19 mouse cellular contexts compared by ENCODE assay signal in genomic region chr15:101274380-101274779, GRCm38 (mm10). TPM values are rescaled to one million over a fixed set of nuclear protein-coding genes. Genes with fewer than 3 reads are reported as not detected.
DNase-seq lines count a peak whose midpoint lies in the region; ATAC-seq and TF ChIP-seq lines count a peak whose summit lies in the region.
"Had no signal": no experiment of that assay in that cellular context is flagged by ENCODE, and none has a peak within 500 bp of the region (broad histone marks: within the 10 kb centered on the region; RNA-seq: fewer than 3 reads in every experiment).

No protein-coding gene starts in this region.

- no peaks in the 10 kb centered on the region for H3K27me3 ChIP-seq in lung, embryonic 14.5 days (ENCODE audit: insufficient read depth, low read length)
- no peaks in the 10 kb centered on the region for H3K27me3 ChIP-seq in forebrain, embryonic 14.5 days (replicated peaks; ENCODE audit: control insufficient read depth, insufficient read depth, low read length)
- no peaks in the 10 kb centered on the region for H3K27me3 ChIP-seq in heart, embryonic 10.5 days (ENCODE audit: insufficient read depth, poor library complexity, severe bottlenecking)
- H3K27me3 ChIP-seq: forebrain, embryonic 13.5 days; heart, embryonic 15.5 days; hindbrain, embryonic 13.5 days; Patski had no signal

- H3K4me2 ChIP-seq in lung, embryonic 14.5 days, result no peak overlapping the region
- no peak overlapping the region for H3K4me2 ChIP-seq in forebrain, embryonic 14.5 days (ENCODE audit: low read length)
- H3K4me2 ChIP-seq: forebrain, embryonic 13.5 days; heart, embryonic 11.5 days; heart, embryonic 15.5 days; hindbrain, embryonic 13.5 days had no signal

- H3K4me1 ChIP-seq in lung, embryonic 14.5 days (ENCODE audit: insufficient read depth), result 0 out of 2 replicates have a peak, but pooled peaks cover 4% of the 10 kb centered on the region
- no peaks in the 10 kb centered on the region for H3K4me1 ChIP-seq in forebrain, embryonic 14.5 days (ENCODE audit: control insufficient read depth, insufficient read depth, low read length)
- peaks cover 23% of the 10 kb centered on the region for H3K4me1 ChIP-seq in heart, embryonic 10.5 days

- no peak overlapping the region for H3K4me3 ChIP-seq in lung, embryonic 14.5 days (ENCODE audit: low read depth, low read length)
- H3K4me3 ChIP-seq in forebrain, embryonic 14.5 days (ENCODE audit: low read depth, low read length), result no peak overlapping the region
- no peak overlapping the region for H3K4me3 ChIP-seq in heart, embryonic 10.5 days
- H3K4me3 ChIP-seq: embryonic facial prominence, embryonic 10.5 days; forebrain, embryonic 13.5 days; heart, embryonic 15.5 days; hindbrain, embryonic 13.5 days had no signal

- H3K27ac ChIP-seq in lung, embryonic 14.5 days (ENCODE audit: low read depth), result no peak overlapping the region
- H3K27ac ChIP-seq in forebrain, embryonic 14.5 days (ENCODE audit: low read depth, low read length), result no peak overlapping the region
- no peak overlapping the region for H3K27ac ChIP-seq in heart, embryonic 10.5 days
- H3K27ac ChIP-seq: embryonic facial prominence, embryonic 10.5 days; forebrain, embryonic 13.5 days; heart, embryonic 15.5 days; hindbrain, embryonic 13.5 days had no signal

- H3K9ac ChIP-seq in lung, embryonic 14.5 days, result no peak overlapping the region
- H3K9ac ChIP-seq in forebrain, embryonic 14.5 days (ENCODE audit: low read length), result no peak overlapping the region
- H3K9ac ChIP-seq: forebrain, embryonic 13.5 days; heart, embryonic 15.5 days; hindbrain, embryonic 13.5 days had no signal

- no peak for ATAC-seq in lung, embryonic 14.5 days (ENCODE audit: insufficient read depth)
- peak; percentile 76 for ATAC-seq in CD4-positive, CD25-positive, alpha-beta regulatory T cell, adult 4 months
- ATAC-seq in forebrain, embryonic 14.5 days, result no peak
- ATAC-seq: forebrain, embryonic 13.5 days; intestine, embryonic 16.5 days; Patski had no signal

- H3K36me3 ChIP-seq in lung, embryonic 14.5 days (ENCODE audit: insufficient read depth), result peaks cover 43% of the 10 kb centered on the region
- peaks cover 25% of the 10 kb centered on the region for H3K36me3 ChIP-seq in forebrain, embryonic 14.5 days (ENCODE audit: control insufficient read depth, insufficient read depth, low read length)
- peaks cover 49% of the 10 kb centered on the region for H3K36me3 ChIP-seq in heart, embryonic 10.5 days

- no peaks in the 10 kb centered on the region for H3K9me3 ChIP-seq in lung, embryonic 14.5 days (ENCODE audit: low read depth, low read length)
- no peaks in the 10 kb centered on the region for H3K9me3 ChIP-seq in forebrain, embryonic 14.5 days (replicated peaks; ENCODE audit: control insufficient read depth, low read length)
- H3K9me3 ChIP-seq in heart, embryonic 10.5 days, result no peaks in the 10 kb centered on the region
- H3K9me3 ChIP-seq: embryonic facial prominence, embryonic 10.5 days; forebrain, embryonic 13.5 days; heart, embryonic 15.5 days; hindbrain, embryonic 13.5 days had no signal

- TF ChIP-seq CTCF in lung, embryonic 14.5 days (IDR thresholded peaks at IDR 0.05; ENCODE audit: low read depth), result no peak

- DNase-seq in lung, embryonic 14.5 days, result peak; percentile 58
- no peak for DNase-seq in lung, postnatal 25 days (ENCODE audit: low spot score)
- DNase-seq in CD4-positive helper T cell, adult 2 months (ENCODE audit: low read depth, low spot score), result peak; percentile 58
- DNase-seq in induced T-regulatory cell, adult 2 months (ENCODE audit: low read depth), result peak; percentile 83
- DNase-seq in forebrain, embryonic 14.5 days (ENCODE audit: low spot score), result no peak
- no peak for DNase-seq in heart, embryonic 10.5 days (ENCODE audit: low spot score)
- DNase-seq: adrenal gland, postnatal 14 days; cerebellum, adult 11-12 months; cerebellum, postnatal 10 days; heart, adult 18-20 months; heart, postnatal 14 days had no signal

- WGBS in lung, embryonic 14.5 days, result 23% methylated on average over 6 of the region's 6 CpGs
- 82% methylated on average over 6 of the region's 6 CpGs for WGBS in forebrain, embryonic 14.5 days
- 57% methylated on average over 6 of the region's 6 CpGs for WGBS in heart, embryonic 10.5 days

RNA-seq across cellular contexts. Expression of gene Atg101, which starts 9.7 kb away (rescaled TPM):
- polyA plus RNA-seq in lung, embryonic 14.5 days (2014; fragmentation: Nextera tagmentation; extraction: Ambion mirVana), result 59.1 and 64.7 TPM in 2 replicates
- 10 to 100 TPM; 67.8 to 79.0 TPM for polyA plus RNA-seq in CD4-positive, CD25-positive, alpha-beta regulatory T cell, adult 4 months (2017; shearing (Covaris generic))
- polyA plus RNA-seq in forebrain, embryonic 14.5 days (2014; fragmentation: Nextera tagmentation; extraction: Ambion mirVana), result 82.3 and 83.1 TPM in 2 replicates
- polyA plus RNA-seq in heart, embryonic 10.5 days (2016; fragmentation: Nextera tagmentation; extraction: Ambion mirVana), result 59.5 and 77.0 TPM in 2 replicates

RNA-seq across cellular contexts. Expression of gene 6030408B16Rik, which starts 18.6 kb away (rescaled TPM):
- polyA plus RNA-seq in lung, embryonic 14.5 days (2014; fragmentation: Nextera tagmentation; extraction: Ambion mirVana), result 41.0 and 41.4 TPM in 2 replicates
- not detected for polyA plus RNA-seq in CD4-positive, CD25-positive, alpha-beta regulatory T cell, adult 4 months (2017; shearing (Covaris generic))
- polyA plus RNA-seq in forebrain, embryonic 14.5 days (2014; fragmentation: Nextera tagmentation; extraction: Ambion mirVana), result 0.25 TPM in 2 replicates
- polyA plus RNA-seq in heart, embryonic 10.5 days (2016; fragmentation: Nextera tagmentation; extraction: Ambion mirVana), result 0.49 and 1.8 TPM in 2 replicates
- polyA plus RNA-seq: Patski had no signal

RNA-seq across cellular contexts. Expression of gene Nr4a1, which starts 20.3 kb away (rescaled TPM):
- polyA plus RNA-seq in lung, embryonic 14.5 days (2014; fragmentation: Nextera tagmentation; extraction: Ambion mirVana), result 8.8 TPM in 2 replicates
- 100 to 1,000 TPM in 1 of 2 experiments, 10 to 100 TPM in 1; 57.3 to 120 TPM for polyA plus RNA-seq in CD4-positive, CD25-positive, alpha-beta regulatory T cell, adult 4 months (2017; shearing (Covaris generic))
- polyA plus RNA-seq in forebrain, embryonic 14.5 days (2014; fragmentation: Nextera tagmentation; extraction: Ambion mirVana), result 2.1 and 2.9 TPM in 2 replicates
- 8.0 and 13.0 TPM in 2 replicates for polyA plus RNA-seq in heart, embryonic 10.5 days (2016; fragmentation: Nextera tagmentation; extraction: Ambion mirVana)

RNA-seq across cellular contexts. Expression of gene Grasp, which starts 50.4 kb away (rescaled TPM):
- polyA plus RNA-seq in lung, embryonic 14.5 days (2014; fragmentation: Nextera tagmentation; extraction: Ambion mirVana), result 7.8 and 10.4 TPM in 2 replicates
- polyA plus RNA-seq in CD4-positive, CD25-positive, alpha-beta regulatory T cell, adult 4 months (2017; shearing (Covaris generic)), result under 1 TPM in 1 of 2 experiments, not detected in 1; 0.47 TPM
- polyA plus RNA-seq in forebrain, embryonic 14.5 days (2014; fragmentation: Nextera tagmentation; extraction: Ambion mirVana), result 0.93 and 1.0 TPM in 2 replicates
- 3.4 and 5.0 TPM in 2 replicates for polyA plus RNA-seq in heart, embryonic 10.5 days (2016; fragmentation: Nextera tagmentation; extraction: Ambion mirVana)

Comparison
In these comparisons a context has a peak if more than half of its experiments do, and no peak if none do; other contexts are left out.
1. DNase-seq: peak in lung, embryonic 14.5 days (single experiment), CD4-positive helper T cell, adult 2 months (single experiment) and induced T-regulatory cell, adult 2 months (single experiment); none in lung, postnatal 25 days (single experiment), forebrain, embryonic 14.5 days (single experiment) and heart, embryonic 10.5 days (single experiment).
2. RNA of gene 6030408B16Rik, which starts 18.6 kb away (polyA plus RNA-seq): 41.0 to 41.4 TPM in lung, embryonic 14.5 days; 0.49 to 1.8 TPM in heart, embryonic 10.5 days, 0.25 TPM in forebrain, embryonic 14.5 days and not detected in CD4-positive, CD25-positive, alpha-beta regulatory T cell, adult 4 months; every median in the first group is over 10 times any median in the second.